Mouse (Mus musculus) right cerebral cortex, adult 2 months (tissue): ENCODE results near the gene Gm5724.
A peak's percentile ranks its signal among the peaks of the same experiment; 100 is the strongest.

Source experiments
- DNase-seq, 2 experiments: peaks; one replicate each; pipeline ENCODE4 v3.0.0; 2021 to 2022; ENCODE audit warnings: low spot score in 2 of 2

Gm5724 gene

DNA sequence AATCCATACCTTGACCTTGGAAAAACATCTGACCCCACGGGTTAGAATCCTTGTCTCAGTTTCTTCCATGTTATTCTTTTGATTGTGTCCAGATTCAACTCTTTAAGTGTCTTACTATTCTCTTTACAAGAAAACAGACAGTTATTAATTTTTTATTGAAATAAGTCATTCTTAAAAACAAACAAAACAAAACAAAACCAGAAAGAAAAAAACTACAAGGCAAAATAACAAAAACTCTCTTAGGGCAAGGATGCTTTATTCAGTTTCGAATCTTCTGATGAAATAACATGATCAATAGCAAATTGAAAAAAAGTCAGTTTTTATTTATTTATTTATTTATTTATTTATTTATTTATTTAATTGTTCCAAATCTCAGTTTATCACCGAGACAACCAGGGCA lies at the start of gene Gm5724:
Gene Gm5724, minus strand, starts transcription at position 101 of the 400 bp plus-strand sequence.
- no peak for DNase-seq

DNA sequence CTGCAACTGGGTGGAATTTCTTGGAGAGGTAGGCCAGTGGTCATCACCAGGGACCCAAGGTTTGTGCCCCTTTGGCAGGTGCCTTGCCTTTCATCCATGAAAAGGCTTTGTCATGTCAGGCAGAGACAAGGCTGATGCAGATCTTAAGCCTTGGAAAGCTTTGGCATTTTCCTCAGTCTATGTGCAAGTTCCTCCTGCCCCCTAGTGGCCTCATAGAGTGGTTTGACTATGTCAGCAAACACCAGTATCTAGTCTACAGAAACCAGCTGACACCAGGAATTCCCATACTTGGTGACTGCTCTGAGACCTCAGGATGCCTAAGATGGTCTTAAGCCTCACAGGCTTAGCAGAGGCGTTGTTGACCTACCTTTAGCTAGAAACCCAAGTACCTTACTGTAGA lies 24.2 kb upstream of the Gm5724 start:
- DNase-seq: peak; percentile 27 to 34

DNA sequence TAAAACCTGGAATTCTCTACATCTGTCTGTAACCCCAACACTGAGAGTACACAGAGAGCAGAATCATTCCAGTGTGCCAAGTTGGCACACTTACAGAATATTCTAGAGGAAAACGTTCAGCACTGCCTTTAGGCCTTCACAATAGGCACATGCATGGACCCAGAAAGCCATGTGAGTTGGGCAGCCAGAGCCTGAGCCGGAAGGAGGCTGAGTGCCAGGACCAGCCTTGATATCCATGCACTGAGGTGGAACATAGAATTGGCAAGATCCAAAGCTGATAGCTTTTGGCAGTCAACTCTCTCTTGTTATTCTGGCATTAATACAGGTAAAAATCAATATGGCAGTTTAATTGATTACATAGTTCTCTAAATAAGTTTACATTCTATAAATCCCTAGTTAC lies 866 bp upstream of the Gm5724 start:
- no peak for DNase-seq

DNA sequence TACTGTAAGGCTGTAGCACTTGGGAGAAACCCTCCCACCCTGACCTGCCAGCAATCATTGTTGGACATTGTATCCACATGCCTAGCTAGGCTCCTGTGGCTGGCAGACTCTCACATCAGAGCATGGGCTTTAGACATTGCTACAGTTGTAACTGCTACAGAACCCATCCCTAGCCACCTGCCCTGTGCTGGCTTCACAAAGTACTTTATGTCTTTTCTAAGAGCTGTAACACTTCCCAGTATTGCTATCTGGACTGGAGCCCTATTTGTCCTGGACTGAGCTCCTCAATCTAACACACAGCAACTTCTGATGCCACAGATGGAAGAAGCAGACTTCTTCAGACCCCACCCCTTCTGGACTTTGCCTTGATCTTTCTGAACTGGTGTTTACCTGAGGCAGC lies 82.4 kb downstream of the Gm5724 start:
- no peak for DNase-seq

DNA sequence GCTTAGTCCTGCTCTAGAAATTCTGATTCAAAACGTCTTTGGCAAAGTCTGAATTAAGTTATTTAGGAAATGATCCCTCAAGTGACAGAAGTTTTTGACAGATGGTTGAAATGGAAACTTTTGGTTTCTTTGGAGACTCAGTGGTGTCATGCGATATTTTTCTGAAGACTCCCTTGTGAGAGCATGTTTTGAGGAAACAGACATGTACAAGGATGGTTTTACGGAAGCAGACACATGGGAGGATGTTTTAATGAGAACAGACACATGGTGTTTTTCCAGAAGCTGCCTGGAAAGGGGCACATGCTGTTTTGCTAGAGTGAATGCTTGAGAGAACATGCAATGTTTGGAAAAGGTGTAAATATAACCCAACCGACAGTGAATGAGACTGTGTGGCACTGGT lies 86.6 kb downstream of the Gm5724 start:
- DNase-seq: no peak
